Mouse (Mus musculus) heart, adult 2 months (tissue): Measurements from ENCODE around the gene Ppp2ca. TPM values are rescaled to one million over a fixed set of nuclear protein-coding genes. Genes with fewer than 3 reads are reported as not detected.

Source experiments
- DNase-seq, 2 experiments: peaks; one replicate each; pipeline ENCODE4 v3.0.0; 2021
- H3K27ac ChIP-seq: fragments of 200-600 bp; 2 replicates; pipeline ENCODE4 v1.8.1; 2022
- H3K27me3 ChIP-seq: fragments of 200-500 bp; 2 replicates; pipeline ENCODE4 v1.6.1; 2012; ENCODE audit warnings: mild to moderate bottlenecking, low read length, inconsistent platforms, mixed read lengths; ENCODE audit not compliant: control insufficient read depth, insufficient read depth
- H3K36me3 ChIP-seq: fragments of 200-500 bp; 2 replicates; pipeline ENCODE4 v1.6.1; 2012; ENCODE audit warnings: low read length, inconsistent platforms; ENCODE audit not compliant: control insufficient read depth, insufficient read depth
- H3K4me1 ChIP-seq: fragments of 200-500 bp; 2 replicates; pipeline ENCODE4 v1.6.1; 2011; ENCODE audit warnings: low read length; ENCODE audit not compliant: control insufficient read depth, insufficient read depth
- H3K4me3 ChIP-seq: fragments of 200-600 bp; 2 replicates; pipeline ENCODE4 v1.8.1; 2022
- H3K79me2 ChIP-seq: fragments of 200-500 bp; replicated peaks from 2 replicates; pipeline ENCODE4 v1.6.1; 2012; ENCODE audit warnings: mild to moderate bottlenecking, inconsistent platforms, low read length, moderate library complexity, mixed read lengths; ENCODE audit not compliant: control insufficient read depth, insufficient read depth
- H3K9ac ChIP-seq: fragments of 200-500 bp; 2 replicates; pipeline ENCODE4 v1.6.1; 2012; ENCODE audit warnings: low read depth, mild to moderate bottlenecking, control low read depth, inconsistent platforms, low read length, mixed read lengths
- CTCF ChIP-seq: fragments of 200-600 bp; IDR thresholded peaks from 2 replicates; pipeline ENCODE4 v1.8.1; 2022; ENCODE audit warnings: antibody characterized with exemption, mild to moderate bottlenecking, moderate library complexity
- EP300 ChIP-seq: fragments of 200-500 bp; IDR thresholded peaks from 2 replicates; pipeline ENCODE4 v1.6.1; 2011; ENCODE audit warnings: low read depth, low read length, control low read depth; ENCODE audit not compliant: insufficient read depth
- POLR2A ChIP-seq: fragments of 200-500 bp; IDR thresholded peaks from 2 replicates; pipeline ENCODE4 v1.6.1; 2011; ENCODE audit warnings: mild to moderate bottlenecking, low read depth, low read length, control low read depth; ENCODE audit not compliant: insufficient read depth
- WGBS: fragments of 180-500 bp; shearing (Covaris S2); methylation state at CpG from one replicate; pipeline ENCODE4 v1.1.7; 2018; 5-methylcytosine and 5-hydroxymethylcytosine counted together
- intact Hi-C: fragments of 180-260 bp; cut with DNase I; formaldehyde crosslinking; loops from one replicate; pipeline ENCODE4 v1.15.1; 2025
- long read RNA-seq: library from polyadenylated mRNA; stranded (forward); transcript quantifications from one replicate; pipeline ENCODE4 v2.0.0, GENCODE M21; 2021
- polyA plus RNA-seq: library from polyadenylated mRNA; depleted of rRNA; stranded (reverse); fragments of >200 nt; gene quantifications from 2 replicates; pipeline ENCODE4 v1.2.3, GENCODE M21; 2012; rRNA removed
- total RNA-seq, 2 experiments: library from RNA; stranded (reverse); gene quantifications; 2 replicates each; pipeline ENCODE4 v1.2.3; 2021

The Ppp2ca gene
- 10 to 100 TPM; 52.7 to 58.0 TPM for total RNA-seq
- polyA plus RNA-seq: 31.0 and 60.7 TPM in 2 replicates
- long read RNA-seq, full-length matches to known transcripts: 327 of 344 reads
- long read RNA-seq, partial matches to known transcripts: 10 of 344 reads
- long read RNA-seq, other reads (novel, unspliced or antisense): 7 of 344 reads

DNA sequence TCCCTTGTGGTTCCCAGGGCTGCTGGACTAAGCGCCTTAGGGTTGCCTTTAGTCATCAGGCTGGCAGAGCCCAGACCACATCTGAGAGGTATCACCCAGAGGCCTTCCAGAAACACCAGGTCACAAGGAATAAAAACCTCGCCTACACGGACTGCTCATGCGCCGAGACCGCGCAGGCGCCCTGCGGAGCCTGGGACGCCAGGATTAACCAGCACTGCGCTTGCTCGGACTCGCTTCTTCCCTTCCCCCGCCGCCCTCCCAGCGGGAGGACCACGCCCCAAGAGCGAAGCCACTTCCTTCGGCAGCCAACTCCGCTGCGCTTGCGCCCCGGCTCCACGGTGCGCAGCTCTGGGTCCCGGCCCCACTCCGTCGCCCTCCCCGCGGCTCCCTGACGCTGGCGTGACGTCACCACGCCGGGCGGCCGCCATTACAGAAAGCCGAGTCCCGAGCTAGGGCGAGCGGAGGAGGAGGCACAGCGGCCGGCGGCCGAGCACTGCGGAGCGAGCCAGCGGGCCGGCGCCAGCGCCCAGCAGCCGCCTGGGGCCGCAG lies at the start of gene Ppp2ca:
Gene Ppp2ca, plus strand, starts transcription at position 284 of the 549 bp plus-strand sequence.
- under 1% methylated on average over 53 of the region's 53 CpGs for WGBS
- Histone ChIP-seq H3K9ac (peak within 1 kb of the TSS; percentile 93), H3K27me3 (no peaks in the 10 kb centered on the region), H3K27ac (peak within 1 kb of the TSS; percentile 98), H3K36me3 (peaks cover 25% of the 10 kb centered on the region), H3K79me2 (peaks cover 10% of the 10 kb centered on the region), H3K4me3 (peak within 1 kb of the TSS; percentile 96), H3K4me1 (peaks cover 20% of the 10 kb centered on the region)
- peak; percentile 97 to 99 for DNase-seq
- peak; percentile 82; the same call in 1 of the 2 replicates for TF ChIP-seq EP300
- TF ChIP-seq CTCF: no peak
- TF ChIP-seq POLR2A: peak; percentile 87
- intact Hi-C loops: loop anchor here (2.0 kb wide), 1 partner anchor 98 kb away; the partner anchor contains the start of gene Ube2b

DNA sequence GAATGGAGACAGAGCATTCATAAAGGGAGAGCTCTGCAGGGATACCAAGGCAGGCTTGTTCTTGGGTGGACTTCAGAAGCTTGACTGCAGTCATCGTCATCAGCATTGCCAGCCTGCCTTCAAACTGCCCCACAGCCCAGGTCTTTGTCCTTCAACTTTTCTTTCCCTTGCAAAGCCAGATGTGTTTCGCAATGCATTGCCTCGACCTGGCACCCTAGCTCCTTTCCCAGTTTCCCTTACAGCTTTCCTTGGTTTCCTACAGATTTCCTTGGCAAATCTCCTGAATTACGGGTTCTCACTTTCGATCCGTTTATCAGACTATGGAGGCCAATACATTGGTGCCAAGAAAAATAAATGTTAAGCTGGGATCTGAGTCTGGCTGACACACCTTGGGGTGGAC lies 45.1 kb upstream of the Ppp2ca start:
- Histone ChIP-seq H3K27me3 (no peaks in the 10 kb centered on the region), H3K27ac (peak overlapping the region; percentile 52), H3K9ac (no peak overlapping the region), H3K4me1 (peaks cover 4% of the 10 kb centered on the region), H3K79me2 (no peaks in the 10 kb centered on the region), H3K4me3 (no peak overlapping the region), H3K36me3 (no peaks in the 10 kb centered on the region)
- no peak for TF ChIP-seq EP300
- no peak for TF ChIP-seq CTCF
- TF ChIP-seq POLR2A: no peak
- peak in 1 of 2 experiments; percentile 30 for DNase-seq
- intact Hi-C loops: no loop called here
- WGBS: 34% methylated on average over 6 of the region's 6 CpGs

DNA sequence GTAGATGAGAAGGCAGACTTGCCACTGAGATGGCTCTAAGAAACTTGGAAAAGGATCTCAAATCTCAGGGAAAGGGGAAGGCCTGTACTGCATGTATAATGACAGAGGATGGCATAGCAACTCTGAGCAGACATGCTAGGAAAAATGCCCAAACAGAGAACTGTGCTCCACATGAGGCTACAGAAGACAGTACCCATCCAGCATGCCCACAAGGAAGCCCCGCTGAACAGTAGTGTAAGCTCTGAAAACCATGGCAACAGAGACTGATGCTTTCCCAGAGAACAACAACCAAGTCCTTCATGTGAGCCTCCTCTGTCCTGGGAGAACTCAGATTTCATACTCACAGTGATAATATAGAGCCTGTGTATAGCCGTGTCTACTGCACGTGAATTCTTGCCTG lies 43.8 kb upstream of the Ppp2ca start:
- 83% methylated on average over 3 of the region's 3 CpGs for WGBS

DNA sequence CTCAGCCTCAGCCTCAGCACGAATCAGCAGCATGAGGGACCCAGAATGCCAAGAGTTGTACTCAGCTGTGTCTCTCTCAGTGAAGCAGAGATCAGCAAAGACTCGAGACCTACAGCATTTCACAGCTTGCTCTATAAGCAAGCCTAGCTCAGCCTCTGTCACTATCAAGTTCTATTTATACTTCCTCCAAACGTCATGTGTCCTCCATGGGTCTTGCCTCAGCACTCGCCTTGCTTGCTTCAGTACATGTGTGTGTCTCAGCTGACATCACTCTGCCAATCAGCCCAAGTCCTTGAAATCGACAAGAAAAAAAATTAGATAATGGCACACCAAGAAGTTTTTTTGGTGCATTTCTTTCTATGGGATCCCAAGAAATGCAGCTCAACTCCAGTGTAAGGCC lies 42.3 kb upstream of the Ppp2ca start:
- Histone ChIP-seq H3K4me1 (peaks cover 4% of the 10 kb centered on the region), H3K36me3 (no peaks in the 10 kb centered on the region), H3K4me3 (no peak overlapping the region), H3K79me2 (no peaks in the 10 kb centered on the region), H3K27me3 (no peaks in the 10 kb centered on the region), H3K27ac (no peak overlapping the region; the same call in 1 of the 2 replicates), H3K9ac (no peak overlapping the region)
- WGBS: 49% methylated on average over 5 of the region's 5 CpGs
- peak in 1 of 2 experiments; percentile 10 for DNase-seq
- intact Hi-C loops: no loop called here
- TF ChIP-seq POLR2A: no peak
- TF ChIP-seq EP300: 0 out of 2 replicates have a peak, but pooled peaks have one; percentile 27
- TF ChIP-seq CTCF: no peak

More for the DNA sequence above, 43.8 kb upstream of the Ppp2ca start:
- Histone ChIP-seq H3K36me3 (no peaks in the 10 kb centered on the region), H3K9ac (no peak overlapping the region), H3K27me3 (no peaks in the 10 kb centered on the region), H3K79me2 (no peaks in the 10 kb centered on the region), H3K27ac (no peak overlapping the region), H3K4me1 (peaks cover 4% of the 10 kb centered on the region), H3K4me3 (no peak overlapping the region)
- DNase-seq: no peak
- intact Hi-C loops: no loop called here
- TF ChIP-seq EP300 (no peak), CTCF (no peak), POLR2A (no peak)

DNA sequence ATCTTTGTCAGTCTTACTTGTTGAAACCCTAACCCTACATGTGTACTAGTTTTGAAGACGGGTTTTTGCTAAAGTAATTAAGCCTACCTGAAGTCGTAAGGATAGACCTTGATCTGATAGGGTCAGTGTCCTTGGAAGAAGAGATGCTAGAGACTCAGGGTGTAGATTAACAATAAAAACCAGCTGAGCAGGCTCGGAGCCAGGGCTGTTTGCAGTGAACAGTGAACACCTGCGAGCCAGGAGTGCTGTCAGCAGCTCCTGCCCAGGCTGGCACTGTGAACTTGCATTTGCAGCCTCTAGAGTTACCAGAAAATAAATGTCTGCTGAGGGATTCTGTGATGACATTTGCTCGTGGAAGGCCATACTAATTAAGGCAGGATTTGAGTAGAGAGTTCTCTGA lies 39.5 kb upstream of the Ppp2ca start:
- intact Hi-C loops: no loop called here
- no peak overlapping the region for H3K4me3 ChIP-seq
- 62% methylated on average over 5 of the region's 5 CpGs for whole genome bisulfite sequencing

DNA sequence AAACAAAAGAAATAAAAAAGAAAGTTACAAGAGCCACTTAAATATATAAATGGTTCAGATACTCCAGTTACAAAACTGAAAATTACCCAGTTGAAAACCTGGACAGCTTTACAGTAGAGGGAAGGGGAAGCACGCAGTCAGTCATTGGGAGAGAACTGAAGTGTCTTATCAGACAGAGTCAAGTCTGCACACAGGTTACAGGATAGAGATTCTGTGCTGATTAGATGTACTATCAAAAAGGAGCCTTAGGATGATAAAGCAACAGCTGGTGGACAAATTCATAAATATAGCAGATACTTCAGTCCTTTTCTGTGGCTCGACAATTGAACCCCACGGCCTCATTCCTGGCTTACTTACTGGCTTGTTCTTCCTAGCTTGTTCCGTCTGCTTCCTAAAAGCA lies 38.2 kb upstream of the Ppp2ca start:
- H3K36me3 ChIP-seq: no peaks in the 10 kb centered on the region
- H3K4me3 ChIP-seq: no peak overlapping the region
- DNase-seq: no peak
- H3K27ac ChIP-seq: no peak overlapping the region
- 86% methylated on average over 4 of the region's 4 CpGs for WGBS
- TF ChIP-seq CTCF (no peak), EP300 (no peak), POLR2A (no peak)
- H3K9ac ChIP-seq: no peak overlapping the region
- H3K4me1 ChIP-seq: peaks cover 3% of the 10 kb centered on the region
- H3K79me2 ChIP-seq: no peaks in the 10 kb centered on the region
- intact Hi-C loops: no loop called here
- H3K27me3 ChIP-seq: no peaks in the 10 kb centered on the region

More for the DNA sequence above, 39.5 kb upstream of the Ppp2ca start:
- Histone ChIP-seq H3K4me1 (peaks cover 1% of the 10 kb centered on the region; the same call in 1 of the 2 replicates), H3K9ac (no peak overlapping the region), H3K27ac (no peak overlapping the region), H3K79me2 (no peaks in the 10 kb centered on the region), H3K27me3 (no peaks in the 10 kb centered on the region), H3K36me3 (no peaks in the 10 kb centered on the region)
- TF ChIP-seq CTCF (no peak), EP300 (no peak), POLR2A (no peak)
- DNase-seq: no peak
